In the genomic region with DNA sequence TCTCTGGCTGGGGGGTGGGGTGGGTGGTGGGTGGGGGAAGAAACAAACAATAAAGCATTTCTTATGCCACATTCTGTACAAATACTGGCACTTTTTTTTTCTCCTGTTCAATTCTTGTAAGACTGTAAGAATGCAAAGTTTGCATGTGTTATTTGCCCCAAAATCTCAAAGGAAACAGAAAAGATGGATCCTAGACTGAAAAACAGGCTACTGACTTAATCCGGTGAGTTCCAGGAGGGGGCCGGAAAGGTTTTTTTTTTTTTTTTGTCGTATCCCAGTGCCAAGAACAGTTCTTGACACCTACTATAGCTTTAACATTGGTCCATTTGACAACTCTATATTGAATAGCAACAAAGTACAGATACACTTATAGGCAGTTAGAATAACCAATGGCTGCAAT, we compare ENCODE assay signal across 8 mouse cellular contexts. TPM values are rescaled to one million over a fixed set of nuclear protein-coding genes. Genes with fewer than 3 reads are reported as not detected.
DNase-seq lines count a peak whose midpoint lies in the region; ATAC-seq and TF ChIP-seq lines count a peak whose summit lies in the region.

No protein-coding gene starts in this region.

- peak; percentile 1 for DNase-seq in embryo, embryonic 10.5 days (ENCODE audit: low spot score)
- no peak for DNase-seq in embryo, embryonic 9.5 days (ENCODE audit: extremely low spot score)
- DNase-seq in testis, postnatal 14 days (ENCODE audit: low spot score) = no peak
- DNase-seq in liver, embryonic 13.5 days = no peak
- DNase-seq in right cerebral cortex, adult 18-20 months = no peak
- DNase-seq in adrenal gland, adult 2 months = no peak
- no peak for DNase-seq in left cerebral cortex, adult 18-20 months (ENCODE audit: low spot score in 2 of 2)

- H3K4me2 ChIP-seq in liver, embryonic 13.5 days = peak overlapping the region; percentile 75

- no peak for ATAC-seq in liver, embryonic 13.5 days (ENCODE audit: low read depth)

- no peak for TF ChIP-seq CTCF in testis, adult 2 months (IDR thresholded peaks at IDR 0.05; ENCODE audit: control insufficient read depth, insufficient read depth, insufficient replicate concordance, low read depth, low read length)

- H3K27ac ChIP-seq in testis, adult 2 months (ENCODE audit: control insufficient read depth, insufficient read depth, low read depth, low read length) = no peak overlapping the region
- H3K27ac ChIP-seq in liver, embryonic 13.5 days = peak overlapping the region; percentile 97

- no peak for TF ChIP-seq POLR2A in testis, adult 2 months (IDR thresholded peaks at IDR 0.05; ENCODE audit: control insufficient read depth, low read depth, low read length)

- peak overlapping the region; percentile 94; the same call in 1 of the 2 replicates for H3K4me3 ChIP-seq in testis, adult 2 months (ENCODE audit: control insufficient read depth, low read depth, low read length)
- peak overlapping the region; percentile 87 for H3K4me3 ChIP-seq in liver, embryonic 13.5 days (replicated peaks)

- no peaks in the 10 kb centered on the region; the same call in none of the 2 replicates for H3K4me1 ChIP-seq in testis, adult 2 months (ENCODE audit: control insufficient read depth, insufficient read depth, low read length)
- peaks cover 30% of the 10 kb centered on the region for H3K4me1 ChIP-seq in liver, embryonic 13.5 days (replicated peaks)

- 29% methylated on average over 3 of the region's 3 CpGs for WGBS in liver, embryonic 13.5 days (ENCODE audit: insufficient replicate concordance)

- no peaks in the 10 kb centered on the region for H3K27me3 ChIP-seq in testis, adult 2 months (ENCODE audit: control insufficient read depth, insufficient read depth, low read length)
- 0 out of 2 replicates have a peak, but pooled peaks cover 2% of the 10 kb centered on the region for H3K27me3 ChIP-seq in liver, embryonic 13.5 days

- H3K9me3 ChIP-seq in liver, embryonic 13.5 days (replicated peaks) = no peaks in the 10 kb centered on the region

- H3K9ac ChIP-seq in liver, embryonic 13.5 days = peak overlapping the region; percentile 92; the same call in 1 of the 2 replicates

- H3K36me3 ChIP-seq in testis, adult 2 months (ENCODE audit: control insufficient read depth, insufficient read depth, low read length) = no peaks in the 10 kb centered on the region
- H3K36me3 ChIP-seq in liver, embryonic 13.5 days = no peaks in the 10 kb centered on the region

RNA-seq across cellular contexts. Expression of a gene that starts 0.5 kb away (rescaled TPM):
- polyA plus RNA-seq in testis, adult 2 months (2012; rRNA removed) = 28.4 and 37.4 TPM in 2 replicates
- 52.3 and 63.6 TPM in 2 replicates for polyA plus RNA-seq in liver, embryonic 13.5 days (2015; fragmentation: Nextera tagmentation; extraction: Ambion mirVana)
- 10 to 100 TPM; 81.1 to 83.3 TPM for total RNA-seq in adrenal gland, adult 2 months (2021)
- 5.6 and 6.9 TPM in 2 replicates for polyA plus RNA-seq in adrenal gland, adult 2 months (2012; rRNA removed)
- 10 to 100 TPM; 67.1 to 68.0 TPM for total RNA-seq in left cerebral cortex, adult 18-20 months (2021)

RNA-seq across cellular contexts. Expression of a gene that starts 36.2 kb away (rescaled TPM):
- 4.7 and 6.0 TPM in 2 replicates for polyA plus RNA-seq in testis, adult 2 months (2012; rRNA removed)
- 1.3 and 1.8 TPM in 2 replicates for polyA plus RNA-seq in liver, embryonic 13.5 days (2015; fragmentation: Nextera tagmentation; extraction: Ambion mirVana)
- 10 to 100 TPM in 1 of 2 experiments, 1 to 10 TPM in 1; 5.9 to 10.2 TPM for total RNA-seq in adrenal gland, adult 2 months (2021)
- 0.81 and 2.0 TPM in 2 replicates for polyA plus RNA-seq in adrenal gland, adult 2 months (2012; rRNA removed)
- 10 to 100 TPM; 54.3 to 58.3 TPM for total RNA-seq in left cerebral cortex, adult 18-20 months (2021)
